7 mouse cellular contexts compared by ENCODE assay signal in genomic region chr13:81658053-81658752, GRCm38 (mm10). TPM values are rescaled to one million over a fixed set of nuclear protein-coding genes. Genes with fewer than 3 reads are reported as not detected.
A peak's percentile ranks its signal among the peaks of the same experiment; 100 is the strongest.
DNase-seq lines count a peak whose midpoint lies in the region; ATAC-seq lines count a peak whose summit lies in the region.

No protein-coding gene starts in this region.

- no peaks in the 10 kb centered on the region for H3K9me3 ChIP-seq in lung, embryonic 16.5 days (ENCODE audit: control insufficient read depth, low read length)
- no peaks in the 10 kb centered on the region for H3K9me3 ChIP-seq in embryonic facial prominence, embryonic 12.5 days
- no peaks in the 10 kb centered on the region for H3K9me3 ChIP-seq in hindbrain, embryonic 15.5 days
- H3K9me3 ChIP-seq in midbrain, embryonic 13.5 days = no peaks in the 10 kb centered on the region

- WGBS in lung, embryonic 16.5 days = 2% methylated on average over 21 of the region's 21 CpGs
- WGBS in embryonic facial prominence, embryonic 12.5 days = 10% methylated on average over 21 of the region's 21 CpGs
- WGBS in hindbrain, embryonic 15.5 days = 5% methylated on average over 21 of the region's 21 CpGs
- 8% methylated on average over 21 of the region's 21 CpGs for WGBS in midbrain, embryonic 13.5 days

- peak overlapping the region; percentile 80 for H3K4me2 ChIP-seq in lung, embryonic 16.5 days (ENCODE audit: low read depth, low read length)
- H3K4me2 ChIP-seq in embryonic facial prominence, embryonic 12.5 days (replicated peaks) = peak overlapping the region; percentile 64
- H3K4me2 ChIP-seq in hindbrain, embryonic 15.5 days = peak overlapping the region; percentile 68
- H3K4me2 ChIP-seq in midbrain, embryonic 13.5 days (replicated peaks) = peak overlapping the region; percentile 77

- H3K27me3 ChIP-seq in lung, embryonic 16.5 days (ENCODE audit: control insufficient read depth, insufficient read depth, low read depth, low read length) = no peaks in the 10 kb centered on the region
- no peaks in the 10 kb centered on the region for H3K27me3 ChIP-seq in embryonic facial prominence, embryonic 12.5 days
- H3K27me3 ChIP-seq in hindbrain, embryonic 15.5 days = no peaks in the 10 kb centered on the region
- H3K27me3 ChIP-seq in midbrain, embryonic 13.5 days = no peaks in the 10 kb centered on the region

- H3K27ac ChIP-seq in lung, embryonic 16.5 days (ENCODE audit: low read length) = peak overlapping the region; percentile 90
- H3K27ac ChIP-seq in embryonic facial prominence, embryonic 12.5 days = peak overlapping the region; percentile 87; the same call in 1 of the 2 replicates
- H3K27ac ChIP-seq in hindbrain, embryonic 15.5 days (replicated peaks) = peak overlapping the region; percentile 90
- peak overlapping the region; percentile 87 for H3K27ac ChIP-seq in midbrain, embryonic 13.5 days

- peak overlapping the region; percentile 89 for H3K4me3 ChIP-seq in lung, embryonic 16.5 days (ENCODE audit: low read length)
- peak overlapping the region; percentile 62 for H3K4me3 ChIP-seq in embryonic facial prominence, embryonic 12.5 days
- H3K4me3 ChIP-seq in hindbrain, embryonic 15.5 days = peak overlapping the region; percentile 73
- peak overlapping the region; percentile 84 for H3K4me3 ChIP-seq in midbrain, embryonic 13.5 days (replicated peaks)

- H3K36me3 ChIP-seq in lung, embryonic 16.5 days (ENCODE audit: control insufficient read depth, insufficient read depth, low read length) = no peaks in the 10 kb centered on the region
- H3K36me3 ChIP-seq in embryonic facial prominence, embryonic 12.5 days = no peaks in the 10 kb centered on the region
- no peaks in the 10 kb centered on the region for H3K36me3 ChIP-seq in hindbrain, embryonic 15.5 days
- 0 out of 2 replicates have a peak, but pooled peaks cover 4% of the 10 kb centered on the region for H3K36me3 ChIP-seq in midbrain, embryonic 13.5 days

- DNase-seq in lung, adult 18-20 months = no peak
- no peak for DNase-seq in ovary, postnatal 36 days (ENCODE audit: low spot score)
- DNase-seq in left cerebral cortex, adult 18-20 months (ENCODE audit: low spot score in 2 of 2) = no peak

- H3K9ac ChIP-seq in lung, embryonic 16.5 days (ENCODE audit: low read length) = peak overlapping the region; percentile 90
- peak overlapping the region; percentile 59 for H3K9ac ChIP-seq in embryonic facial prominence, embryonic 12.5 days
- H3K9ac ChIP-seq in hindbrain, embryonic 15.5 days = peak overlapping the region; percentile 80
- peak overlapping the region; percentile 84 for H3K9ac ChIP-seq in midbrain, embryonic 13.5 days (replicated peaks)

- ATAC-seq in lung, embryonic 16.5 days (ENCODE audit: low read depth) = peak; percentile 8; the same call in 1 of the 2 replicates
- ATAC-seq in embryonic facial prominence, embryonic 12.5 days (ENCODE audit: insufficient number of reproducible peaks, insufficient read depth, low FRiP score, low TSS enrichment) = peak; percentile 17; the same call in 1 of the 2 replicates
- ATAC-seq in hindbrain, embryonic 15.5 days (ENCODE audit: low FRiP score, low read depth) = no peak; the same call in 1 of the 2 replicates
- peak; percentile 3 for ATAC-seq in midbrain, embryonic 13.5 days

- H3K4me1 ChIP-seq in lung, embryonic 16.5 days (replicated peaks; ENCODE audit: control insufficient read depth, insufficient read depth, low read length) = peaks cover 10% of the 10 kb centered on the region
- H3K4me1 ChIP-seq in embryonic facial prominence, embryonic 12.5 days = peaks cover 10% of the 10 kb centered on the region; the same call in 1 of the 2 replicates
- H3K4me1 ChIP-seq in hindbrain, embryonic 15.5 days (replicated peaks) = peaks cover 23% of the 10 kb centered on the region
- H3K4me1 ChIP-seq in midbrain, embryonic 13.5 days (replicated peaks) = peaks cover 27% of the 10 kb centered on the region

RNA-seq across cellular contexts. Expression of gene Lysmd3, which starts 0.7 kb away (rescaled TPM):
- 22.1 and 27.6 TPM in 2 replicates for polyA plus RNA-seq in lung, embryonic 16.5 days (2015; fragmentation: Nextera tagmentation; extraction: Ambion mirVana)
- 28.2 and 33.0 TPM in 2 replicates for polyA plus RNA-seq in embryonic facial prominence, embryonic 12.5 days (2016; fragmentation: Nextera tagmentation; extraction: Ambion mirVana)
- polyA plus RNA-seq in hindbrain, embryonic 15.5 days (2015; fragmentation: Nextera tagmentation; extraction: Ambion mirVana) = 17.3 and 19.3 TPM in 2 replicates
- 21.5 and 22.5 TPM in 2 replicates for polyA plus RNA-seq in midbrain, embryonic 13.5 days (2015; fragmentation: Nextera tagmentation; extraction: Ambion mirVana)
- total RNA-seq in left cerebral cortex, adult 18-20 months (2021) = 10 to 100 TPM; 12.7 to 16.3 TPM

RNA-seq across cellular contexts. Expression of gene Adgrv1, which starts 25.2 kb away (rescaled TPM):
- polyA plus RNA-seq in lung, embryonic 16.5 days (2015; fragmentation: Nextera tagmentation; extraction: Ambion mirVana) = 1.3 and 1.9 TPM in 2 replicates
- polyA plus RNA-seq in embryonic facial prominence, embryonic 12.5 days (2016; fragmentation: Nextera tagmentation; extraction: Ambion mirVana) = 5.0 and 7.2 TPM in 2 replicates
- 10.6 and 13.8 TPM in 2 replicates for polyA plus RNA-seq in hindbrain, embryonic 15.5 days (2015; fragmentation: Nextera tagmentation; extraction: Ambion mirVana)
- 28.5 and 29.1 TPM in 2 replicates for polyA plus RNA-seq in midbrain, embryonic 13.5 days (2015; fragmentation: Nextera tagmentation; extraction: Ambion mirVana)
- 1 to 10 TPM in 1 of 2 experiments, under 1 TPM in 1; 0.81 to 1.4 TPM for total RNA-seq in left cerebral cortex, adult 18-20 months (2021)

RNA-seq across cellular contexts. Expression of gene Polr3g, which starts 52.6 kb away (rescaled TPM):
- 7.1 and 7.2 TPM in 2 replicates for polyA plus RNA-seq in lung, embryonic 16.5 days (2015; fragmentation: Nextera tagmentation; extraction: Ambion mirVana)
- 17.2 and 17.5 TPM in 2 replicates for polyA plus RNA-seq in embryonic facial prominence, embryonic 12.5 days (2016; fragmentation: Nextera tagmentation; extraction: Ambion mirVana)
- 5.3 and 5.8 TPM in 2 replicates for polyA plus RNA-seq in hindbrain, embryonic 15.5 days (2015; fragmentation: Nextera tagmentation; extraction: Ambion mirVana)
- 4.1 and 5.5 TPM in 2 replicates for polyA plus RNA-seq in midbrain, embryonic 13.5 days (2015; fragmentation: Nextera tagmentation; extraction: Ambion mirVana)
- 1 to 10 TPM; 5.0 to 5.6 TPM for total RNA-seq in left cerebral cortex, adult 18-20 months (2021)

RNA-seq across cellular contexts. Expression of gene Mblac2, which starts 52.9 kb away (rescaled TPM):
- polyA plus RNA-seq in lung, embryonic 16.5 days (2015; fragmentation: Nextera tagmentation; extraction: Ambion mirVana) = 6.3 and 6.6 TPM in 2 replicates
- 7.2 and 7.9 TPM in 2 replicates for polyA plus RNA-seq in embryonic facial prominence, embryonic 12.5 days (2016; fragmentation: Nextera tagmentation; extraction: Ambion mirVana)
- polyA plus RNA-seq in hindbrain, embryonic 15.5 days (2015; fragmentation: Nextera tagmentation; extraction: Ambion mirVana) = 50.0 and 52.1 TPM in 2 replicates
- polyA plus RNA-seq in midbrain, embryonic 13.5 days (2015; fragmentation: Nextera tagmentation; extraction: Ambion mirVana) = 20.3 and 21.7 TPM in 2 replicates
- total RNA-seq in left cerebral cortex, adult 18-20 months (2021) = 10 to 100 TPM; 19.6 to 21.3 TPM
